Mouse (Mus musculus) limb, embryonic 10.5 days (tissue): Measurements from ENCODE around the gene Timmdc1. TPM values are rescaled to one million over a fixed set of nuclear protein-coding genes. Genes with fewer than 3 reads are reported as not detected.
A peak's percentile ranks its signal among the peaks of the same experiment; 100 is the strongest.
"Not testable (repeated sequence)": the region's sequence is repeated elsewhere in the genome, so short reads cannot be mapped to it uniquely, and the experiment has no call there.

ENCODE experiments used
- DNase-seq: peaks from one replicate; pipeline ENCODE4 v3.0.0-alpha.2; 2017; ENCODE audit warnings: low spot score
- H3K27ac ChIP-seq: fragments of 300-500 bp; sonication (generic); 2 replicates; pipeline ENCODE4 v1.5.1; 2016; ENCODE audit warnings: mild to moderate bottlenecking
- H3K27me3 ChIP-seq: fragments of 300-500 bp; sonication (generic); 2 replicates; pipeline ENCODE4 v1.6.1; 2016; ENCODE audit warnings: low read depth, mild to moderate bottlenecking; ENCODE audit not compliant: poor library complexity, severe bottlenecking
- H3K36me3 ChIP-seq: fragments of 300-500 bp; sonication (generic); 2 replicates; pipeline ENCODE4 v1.6.1; 2016; ENCODE audit warnings: mild to moderate bottlenecking, moderate library complexity
- H3K4me1 ChIP-seq: fragments of 300-500 bp; sonication (generic); 2 replicates; pipeline ENCODE4 v1.6.1; 2016
- H3K4me3 ChIP-seq: fragments of 300-500 bp; sonication (generic); 2 replicates; pipeline ENCODE4 v1.5.1; 2016; ENCODE audit warnings: mild to moderate bottlenecking, moderate library complexity
- H3K9me3 ChIP-seq: fragments of 300-500 bp; sonication (generic); replicated peaks from 2 replicates; pipeline ENCODE4 v1.6.1; 2016; ENCODE audit warnings: mild to moderate bottlenecking
- WGBS: fragments of 180-500 bp; shearing (Covaris S2); methylation state at CpG from one replicate; pipeline ENCODE4 v1.1.7; 2016; 5-methylcytosine and 5-hydroxymethylcytosine counted together
- polyA plus RNA-seq: library from polyadenylated mRNA; unstranded; fragments of >200 nt; fragmentation: Nextera tagmentation; extraction: Ambion mirVana; gene quantifications from 2 replicates; pipeline ENCODE4 v1.2.1, GENCODE M21; 2016

The Timmdc1 gene
- polyA plus RNA-seq, 1 experiment from 2014 or later, result 30.1 TPM

GRCm38 (mm10) chr16:38482780-38483562 is 39.5 kb downstream of the Timmdc1 start:
- Histone ChIP-seq H3K9me3 (no peaks in the 10 kb centered on the region), H3K4me3 (peak overlapping the region; percentile 42), H3K4me1 (peaks cover 11% of the 10 kb centered on the region), H3K36me3 (no peaks in the 10 kb centered on the region), H3K27me3 (peaks cover 39% of the 10 kb centered on the region), H3K27ac (no peak overlapping the region)
- WGBS, result 21% methylated on average over 32 of the region's 32 CpGs
- peak; percentile 40 for DNase-seq

GRCm38 (mm10) chr16:38481327-38481726 is 41.1 kb downstream of the Timmdc1 start:
- no peaks in the 10 kb centered on the region for H3K36me3 ChIP-seq
- no peak overlapping the region for H3K4me3 ChIP-seq
- peaks cover 20% of the 10 kb centered on the region for H3K4me1 ChIP-seq
- no peaks in the 10 kb centered on the region for H3K9me3 ChIP-seq
- H3K27me3 ChIP-seq, result peaks cover 42% of the 10 kb centered on the region
- 81% methylated on average over 4 of the region's 4 CpGs for WGBS
- no peak for DNase-seq
- no peak overlapping the region for H3K27ac ChIP-seq

- Histone ChIP-seq H3K9me3 (no peaks in the 10 kb centered on the region), H3K36me3 (no peaks in the 10 kb centered on the region), H3K4me1 (peaks cover 15% of the 10 kb centered on the region), H3K4me3 (no peak overlapping the region), H3K27ac (no peak overlapping the region), H3K27me3 (peaks cover 23% of the 10 kb centered on the region)
- WGBS, result 92% methylated on average over 3 of the region's 3 CpGs
- no peak for DNase-seq
Measured at GRCm38 (mm10) chr16:38478296-38478695, 44.2 kb downstream of the Timmdc1 start.

- peak overlapping the region; percentile 75; the same call in 1 of the 2 replicates for H3K27ac ChIP-seq
- peak overlapping the region; percentile 49 for H3K4me3 ChIP-seq
- H3K27me3 ChIP-seq, result peaks cover 12% of the 10 kb centered on the region
- not testable (repeated sequence) for DNase-seq, H3K36me3 ChIP-seq, H3K9me3 ChIP-seq
- H3K4me1 ChIP-seq, result peaks cover 11% of the 10 kb centered on the region
- 35% methylated on average over 14 of the region's 14 CpGs for WGBS
Measured at GRCm38 (mm10) chr16:38477241-38477608, 45.2 kb downstream of the Timmdc1 start.

- Histone ChIP-seq H3K27ac (peak overlapping the region; percentile 75), H3K4me3 (peak overlapping the region; percentile 49), H3K36me3 (no peaks in the 10 kb centered on the region), H3K4me1 (peaks cover 11% of the 10 kb centered on the region), H3K27me3 (peaks cover 6% of the 10 kb centered on the region; the same call in 1 of the 2 replicates), H3K9me3 (no peaks in the 10 kb centered on the region)
- DNase-seq, result peak; percentile 67
- WGBS, result 10% methylated on average over 34 of the region's 34 CpGs
Measured at GRCm38 (mm10) chr16:38476312-38477240, 45.9 kb downstream of the Timmdc1 start.

GRCm38 (mm10) chr16:38475681-38476311 is 46.7 kb downstream of the Timmdc1 start:
- DNase-seq, result no peak
- Histone ChIP-seq H3K36me3 (no peaks in the 10 kb centered on the region), H3K9me3 (no peaks in the 10 kb centered on the region), H3K4me3 (no peak overlapping the region; the same call in 1 of the 2 replicates), H3K27ac (no peak overlapping the region), H3K27me3 (0 out of 2 replicates have a peak, but pooled peaks cover 3% of the 10 kb centered on the region), H3K4me1 (peaks cover 11% of the 10 kb centered on the region)
- WGBS, result 57% methylated on average over 4 of the region's 4 CpGs

GRCm38 (mm10) chr16:38474677-38475286 is 47.7 kb downstream of the Timmdc1 start:
- WGBS, result 87% methylated on average over 9 of the region's 9 CpGs
- H3K4me3 ChIP-seq, result no peak overlapping the region
- H3K27me3 ChIP-seq, result 0 out of 2 replicates have a peak, but pooled peaks cover 3% of the 10 kb centered on the region
- no peaks in the 10 kb centered on the region for H3K9me3 ChIP-seq
- peaks cover 11% of the 10 kb centered on the region for H3K4me1 ChIP-seq
- no peak for DNase-seq
- no peak overlapping the region for H3K27ac ChIP-seq
- no peaks in the 10 kb centered on the region for H3K36me3 ChIP-seq

- H3K27me3 ChIP-seq, result 0 out of 2 replicates have a peak, but pooled peaks cover 3% of the 10 kb centered on the region
- no peaks in the 10 kb centered on the region for H3K9me3 ChIP-seq
- DNase-seq, result no peak
- H3K27ac ChIP-seq, result no peak overlapping the region
- H3K4me3 ChIP-seq, result no peak overlapping the region
- H3K4me1 ChIP-seq, result peaks cover 11% of the 10 kb centered on the region
- no peaks in the 10 kb centered on the region for H3K36me3 ChIP-seq
- 94% methylated on average over 5 of the region's 5 CpGs for WGBS
Measured at GRCm38 (mm10) chr16:38473661-38474060, 48.8 kb downstream of the Timmdc1 start.

- H3K27me3 ChIP-seq, result no peaks in the 10 kb centered on the region
- H3K4me1 ChIP-seq, result peaks cover 11% of the 10 kb centered on the region
- H3K4me3 ChIP-seq, result no peak overlapping the region
- no peaks in the 10 kb centered on the region for H3K36me3 ChIP-seq
- 91% methylated on average over 5 of the region's 5 CpGs for WGBS
- no peaks in the 10 kb centered on the region for H3K9me3 ChIP-seq
- H3K27ac ChIP-seq, result no peak overlapping the region
- no peak for DNase-seq
Measured at GRCm38 (mm10) chr16:38472507-38472873, 50.0 kb downstream of the Timmdc1 start.

GRCm38 (mm10) chr16:38471697-38472506 is 50.6 kb downstream of the Timmdc1 start:
- H3K27me3 ChIP-seq, result no peaks in the 10 kb centered on the region
- H3K4me3 ChIP-seq, result no peak overlapping the region
- H3K27ac ChIP-seq, result no peak overlapping the region
- no peak for DNase-seq
- no peaks in the 10 kb centered on the region for H3K36me3 ChIP-seq
- no peaks in the 10 kb centered on the region for H3K9me3 ChIP-seq
- H3K4me1 ChIP-seq, result peaks cover 8% of the 10 kb centered on the region
- WGBS, result 85% methylated on average over 11 of the region's 11 CpGs

GRCm38 (mm10) chr16:38469437-38469836 is 53.0 kb downstream of the Timmdc1 start:
- no peaks in the 10 kb centered on the region for H3K9me3 ChIP-seq
- H3K27me3 ChIP-seq, result no peaks in the 10 kb centered on the region
- H3K4me3 ChIP-seq, result no peak overlapping the region
- 76% methylated on average over 8 of the region's 8 CpGs for WGBS
- H3K27ac ChIP-seq, result no peak overlapping the region
- no peak for DNase-seq
- no peaks in the 10 kb centered on the region for H3K4me1 ChIP-seq
- H3K36me3 ChIP-seq, result no peaks in the 10 kb centered on the region

GRCm38 (mm10) chr16:38468706-38469018 is 53.8 kb downstream of the Timmdc1 start:
- 45% methylated on average over 3 of the region's 3 CpGs for WGBS
- Histone ChIP-seq H3K27ac (no peak overlapping the region), H3K4me1 (no peaks in the 10 kb centered on the region), H3K27me3 (no peaks in the 10 kb centered on the region), H3K4me3 (no peak overlapping the region), H3K36me3 (no peaks in the 10 kb centered on the region), H3K9me3 (no peaks in the 10 kb centered on the region)
- no peak for DNase-seq
